Mouse (Mus musculus) spleen, adult 2 months (tissue): ENCODE measurements at regions not wholly inside any gene's neighbourhood (a gene's known extent, or its start where the extent isn't known, plus 50 kb on each side); places are given as distances from the start of the nearest gene placed in this dataset.

Experiments used
- DNase-seq, 2 experiments: peaks; one replicate each; pipeline versions ENCODE4 v3.0.0 to v3.0.0-alpha.2; 2012 to 2021; ENCODE audit warnings: low spot score in 2 of 2, low read depth in 1 of 2
- H3K27ac ChIP-seq: fragments of 200-500 bp; 2 replicates; pipeline ENCODE4 v1.5.1; 2012; ENCODE audit warnings: low read length, inconsistent platforms; ENCODE audit not compliant: insufficient read depth
- H3K27me3 ChIP-seq: fragments of 200-500 bp; 2 replicates; pipeline ENCODE4 v1.6.1; 2012; ENCODE audit warnings: mild to moderate bottlenecking, moderate library complexity, low read length, inconsistent platforms; ENCODE audit not compliant: control insufficient read depth, insufficient read depth
- H3K36me3 ChIP-seq: fragments of 200-500 bp; 2 replicates; pipeline ENCODE4 v1.6.1; 2012; ENCODE audit warnings: mild to moderate bottlenecking, low read length, inconsistent platforms; ENCODE audit not compliant: control insufficient read depth, insufficient read depth
- H3K4me1 ChIP-seq: fragments of 200-500 bp; 2 replicates; pipeline ENCODE4 v1.6.1; 2011; ENCODE audit warnings: inconsistent platforms; ENCODE audit not compliant: control insufficient read depth, insufficient read depth, insufficient read length
- H3K4me3 ChIP-seq: fragments of 200-500 bp; 2 replicates; pipeline ENCODE4 v1.5.1; 2011; ENCODE audit warnings: mild to moderate bottlenecking, inconsistent platforms; ENCODE audit not compliant: insufficient read depth, insufficient read length; ENCODE audit errors: extremely low read depth
- CTCF ChIP-seq: fragments of 200-500 bp; IDR thresholded peaks from 2 replicates; pipeline ENCODE4 v1.5.1; 2011; ENCODE audit warnings: mild to moderate bottlenecking, inconsistent platforms; ENCODE audit not compliant: insufficient read depth, insufficient read length, insufficient replicate concordance; ENCODE audit errors: extremely low read depth
- POLR2A ChIP-seq: fragments of 200-500 bp; IDR thresholded peaks from 2 replicates; pipeline ENCODE4 v1.6.1; 2011; ENCODE audit warnings: low read depth, low read length, inconsistent platforms
- WGBS: fragments of 180-500 bp; shearing (Covaris S2); methylation state at CpG from one replicate; pipeline ENCODE4 v1.1.7; 2018; 5-methylcytosine and 5-hydroxymethylcytosine counted together

DNA sequence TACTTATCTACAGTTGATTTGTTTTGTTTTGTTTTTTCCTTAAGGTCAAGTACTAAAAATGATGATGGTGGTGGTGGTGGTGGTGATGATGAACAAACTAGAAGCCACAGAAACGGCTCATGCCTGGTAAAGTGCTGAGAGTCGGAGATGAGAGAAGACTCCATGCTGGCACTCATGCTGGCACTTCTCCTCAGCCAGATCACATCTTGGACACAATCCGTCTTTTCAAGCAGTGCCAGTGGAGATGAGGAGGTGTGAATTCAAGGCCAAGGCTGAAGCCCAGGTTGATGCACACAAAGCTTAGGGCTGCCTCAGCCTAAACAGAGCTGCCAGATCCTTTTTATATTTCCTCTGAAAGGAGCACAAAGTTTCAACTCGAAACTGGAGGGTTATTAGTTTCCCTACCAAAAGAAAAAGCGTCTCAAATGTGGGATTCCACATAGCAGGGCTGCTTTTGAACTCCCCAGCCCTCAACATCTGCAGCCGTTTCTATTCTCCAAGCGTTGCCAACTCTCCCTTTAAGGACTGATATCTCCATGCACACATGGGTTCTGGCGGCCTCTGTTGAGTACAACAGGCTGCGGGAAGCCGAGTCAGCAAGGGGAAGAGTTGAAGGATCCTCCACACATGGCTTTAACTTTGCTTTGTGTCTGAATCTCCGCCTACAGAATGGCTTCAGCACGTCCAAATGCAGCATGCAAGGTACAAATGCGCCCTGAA is 373.2 kb downstream of the Efna5 start:
- 82% methylated on average over 13 of the region's 13 CpGs for WGBS
- Histone ChIP-seq H3K36me3 (no peaks in the 10 kb centered on the region), H3K27me3 (no peaks in the 10 kb centered on the region), H3K27ac (no peak overlapping the region), H3K4me3 (no peak overlapping the region), H3K4me1 (no peaks in the 10 kb centered on the region)
- DNase-seq: no peak
- TF ChIP-seq CTCF (no peak), POLR2A (no peak)

- no peaks in the 10 kb centered on the region for H3K27me3 ChIP-seq
- 86% methylated on average over 6 of the region's 6 CpGs for WGBS
These were observed 376.4 kb downstream of the Efna5 start for GRCm38 (mm10) chr17:62504691-62505090.

GRCm38 (mm10) chr17:62470739-62471138 is 410.4 kb downstream of the Efna5 start:
- no peak overlapping the region for H3K4me3 ChIP-seq
- H3K36me3 ChIP-seq: no peaks in the 10 kb centered on the region
- no peak for TF ChIP-seq CTCF
- no peak for TF ChIP-seq POLR2A
- DNase-seq: no peak
- 83% methylated on average over 5 of the region's 5 CpGs for WGBS
- H3K4me1 ChIP-seq: no peaks in the 10 kb centered on the region
- H3K27me3 ChIP-seq: no peaks in the 10 kb centered on the region
- no peak overlapping the region for H3K27ac ChIP-seq

More at GRCm38 (mm10) chr17:62504691-62505090, 376.4 kb downstream of the Efna5 start:
- Histone ChIP-seq H3K27ac (no peak overlapping the region), H3K4me3 (no peak overlapping the region), H3K4me1 (no peaks in the 10 kb centered on the region), H3K36me3 (no peaks in the 10 kb centered on the region)
- no peak for DNase-seq
- TF ChIP-seq POLR2A (no peak), CTCF (no peak)

- Histone ChIP-seq H3K27ac (no peak overlapping the region), H3K27me3 (no peaks in the 10 kb centered on the region), H3K4me3 (no peak overlapping the region), H3K4me1 (no peaks in the 10 kb centered on the region), H3K36me3 (no peaks in the 10 kb centered on the region)
- no peak for DNase-seq
- WGBS: 82% methylated on average over 1 of the region's 1 CpGs
- no peak for TF ChIP-seq CTCF
- TF ChIP-seq POLR2A: no peak
These were observed 411.8 kb downstream of the Efna5 start for GRCm38 (mm10) chr17:62469367-62469766.

GRCm38 (mm10) chr17:62468859-62469258 is 412.3 kb downstream of the Efna5 start:
- no peak for DNase-seq
- Histone ChIP-seq H3K27ac (no peak overlapping the region), H3K36me3 (no peaks in the 10 kb centered on the region), H3K4me1 (no peaks in the 10 kb centered on the region), H3K27me3 (no peaks in the 10 kb centered on the region), H3K4me3 (no peak overlapping the region)
- TF ChIP-seq CTCF (no peak), POLR2A (no peak)
- WGBS: 90% methylated on average over 7 of the region's 7 CpGs

DNA sequence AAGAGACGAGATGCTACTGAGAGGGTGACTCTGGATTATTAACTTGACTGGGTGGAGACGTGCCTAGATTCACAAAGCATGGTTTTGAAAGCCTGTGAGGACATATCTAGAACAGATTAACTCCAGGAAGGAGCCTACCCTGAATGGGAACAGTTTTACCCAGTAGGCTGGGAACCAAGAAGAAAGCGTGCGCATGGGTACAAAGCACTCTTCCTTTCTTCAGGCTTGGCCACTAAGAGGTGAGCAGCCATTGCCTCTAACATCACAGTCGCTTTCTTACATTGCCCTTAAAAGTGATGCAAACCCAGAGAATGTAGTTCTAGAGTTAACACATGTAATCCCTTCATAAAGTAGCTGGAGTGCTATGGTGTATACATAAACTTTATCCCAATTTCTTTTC is 414.0 kb downstream of the Efna5 start:
- Histone ChIP-seq H3K27ac (no peak overlapping the region), H3K4me3 (no peak overlapping the region), H3K36me3 (no peaks in the 10 kb centered on the region), H3K4me1 (no peaks in the 10 kb centered on the region), H3K27me3 (no peaks in the 10 kb centered on the region)
- 89% methylated on average over 5 of the region's 5 CpGs for WGBS
- no peak for TF ChIP-seq POLR2A
- no peak for TF ChIP-seq CTCF
- no peak for DNase-seq

DNA sequence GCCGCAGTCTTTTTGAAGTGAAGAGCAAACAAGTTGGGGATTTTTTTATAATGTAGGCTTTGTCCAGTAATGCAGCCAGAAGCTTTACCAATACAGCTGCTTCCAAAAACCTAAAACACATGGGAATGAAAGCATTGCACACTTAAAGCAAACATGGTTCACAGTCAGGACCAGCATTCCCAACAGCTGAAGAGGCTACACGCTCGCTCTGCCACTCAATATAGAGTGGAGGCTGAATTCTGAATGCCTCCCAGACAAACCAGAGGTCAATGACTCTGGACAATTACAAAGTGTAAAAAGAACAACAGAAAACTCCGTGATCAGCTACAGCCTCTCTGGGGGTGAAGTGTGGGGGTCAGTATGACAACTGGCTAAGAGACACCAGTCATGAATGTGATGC is 416.1 kb downstream of the Efna5 start:
- 90% methylated on average over 4 of the region's 4 CpGs for WGBS
- no peak for TF ChIP-seq CTCF
- no peak for TF ChIP-seq POLR2A
- no peak overlapping the region for H3K27ac ChIP-seq
- no peaks in the 10 kb centered on the region for H3K27me3 ChIP-seq
- H3K4me3 ChIP-seq: no peak overlapping the region
- H3K4me1 ChIP-seq: no peaks in the 10 kb centered on the region
- H3K36me3 ChIP-seq: no peaks in the 10 kb centered on the region
- no peak for DNase-seq
